Mouse (Mus musculus) spleen, adult 2 months (tissue): ENCODE data around the gene Pitpnm2.

ENCODE experiments used
- CTCF ChIP-seq: fragments of 200-500 bp; IDR thresholded peaks from 2 replicates; pipeline ENCODE4 v1.5.1; 2011; ENCODE audit warnings: mild to moderate bottlenecking, inconsistent platforms; ENCODE audit not compliant: insufficient read depth, insufficient read length, insufficient replicate concordance; ENCODE audit errors: extremely low read depth
- POLR2A ChIP-seq: fragments of 200-500 bp; IDR thresholded peaks from 2 replicates; pipeline ENCODE4 v1.6.1; 2011; ENCODE audit warnings: low read depth, low read length, inconsistent platforms

DNA sequence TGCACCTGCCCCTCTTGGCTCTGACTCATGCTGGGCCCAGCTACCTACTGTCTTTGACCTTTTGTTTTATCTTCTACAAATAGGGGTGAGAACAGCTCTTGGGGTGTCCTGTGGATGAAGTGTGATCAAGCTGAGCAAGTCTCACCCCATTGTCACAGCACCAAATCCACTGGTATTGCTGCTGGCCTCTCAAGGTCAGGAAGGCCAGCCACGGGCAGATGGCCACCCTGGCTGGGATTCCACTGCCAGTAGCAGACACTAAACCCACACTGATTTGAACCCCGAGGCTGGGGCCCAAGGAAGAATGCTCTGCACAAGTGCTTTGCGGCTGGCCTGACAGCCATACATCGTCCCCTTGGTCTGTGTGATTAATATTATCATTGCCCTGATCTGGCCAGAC is 91.3 kb downstream of the Pitpnm2 start:
- TF ChIP-seq POLR2A (no peak), CTCF (no peak)
